Mouse (Mus musculus) brain, embryonic 14.5 days (tissue): Measurements from ENCODE around the gene Ankrd12. TPM values are rescaled to one million over a fixed set of nuclear protein-coding genes. Genes with fewer than 3 reads are reported as not detected.
A peak's percentile ranks its signal among the peaks of the same experiment; 100 is the strongest.

ENCODE experiments used
- DNase-seq: peaks from one replicate; pipeline ENCODE4 v3.0.0-alpha.2; 2011; ENCODE audit warnings: low read depth
- CTCF ChIP-seq: fragments of 200-500 bp; IDR thresholded peaks from 2 replicates; pipeline ENCODE4 v1.5.1; 2012; ENCODE audit warnings: inconsistent platforms, mild to moderate bottlenecking, moderate library complexity, borderline replicate concordance; ENCODE audit not compliant: insufficient read depth, insufficient read length; ENCODE audit errors: extremely low read depth
- POLR2A ChIP-seq: fragments of 200-500 bp; IDR thresholded peaks from 2 replicates; pipeline ENCODE4 v1.6.1; 2012; ENCODE audit warnings: mild to moderate bottlenecking, inconsistent platforms, borderline replicate concordance; ENCODE audit not compliant: poor library complexity, insufficient read depth, insufficient read length, severe bottlenecking; ENCODE audit errors: extremely low read depth
- polyA plus RNA-seq: library from polyadenylated mRNA; depleted of rRNA; stranded (reverse); fragments of >200 nt; gene quantifications from 2 replicates; pipeline ENCODE4 v1.2.3, GENCODE M21; 2012

Ankrd12 gene
- polyA plus RNA-seq, 1 experiment: 28.3 TPM

DNA sequence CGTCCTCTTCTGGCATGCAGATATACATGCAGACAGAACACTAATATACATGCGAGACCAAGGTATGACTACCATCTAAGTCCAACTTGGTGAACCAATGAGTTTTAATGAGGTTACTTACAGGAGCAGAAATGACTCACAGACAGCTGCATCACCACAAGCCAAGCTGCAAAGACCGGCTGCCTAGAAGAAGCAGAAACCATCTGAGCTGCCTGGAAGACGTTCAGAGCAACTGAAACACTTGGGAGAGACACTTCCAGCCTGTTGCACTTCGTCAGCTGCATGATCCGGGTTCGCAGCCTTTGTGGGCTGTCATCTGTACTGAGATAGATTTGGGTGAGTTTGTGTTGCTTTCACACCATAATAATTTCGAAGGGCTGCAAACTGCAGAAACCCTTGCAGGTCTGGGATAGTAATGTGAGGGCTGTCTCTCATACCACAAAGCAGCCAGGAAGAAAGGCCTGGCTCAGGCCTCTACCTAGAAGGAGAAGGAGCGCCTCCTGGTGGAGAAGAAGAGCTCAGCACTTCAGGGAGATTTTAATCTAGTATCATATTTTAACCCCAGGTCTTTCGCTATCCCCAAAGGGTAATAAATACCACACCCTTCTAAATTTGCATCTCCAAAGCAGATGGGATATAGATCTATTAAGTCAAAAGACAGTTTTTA lies 29.8 kb upstream of the Ankrd12 start:
- peak; percentile 79 for DNase-seq
- TF ChIP-seq POLR2A (no peak), CTCF (peak; percentile 85)

DNA sequence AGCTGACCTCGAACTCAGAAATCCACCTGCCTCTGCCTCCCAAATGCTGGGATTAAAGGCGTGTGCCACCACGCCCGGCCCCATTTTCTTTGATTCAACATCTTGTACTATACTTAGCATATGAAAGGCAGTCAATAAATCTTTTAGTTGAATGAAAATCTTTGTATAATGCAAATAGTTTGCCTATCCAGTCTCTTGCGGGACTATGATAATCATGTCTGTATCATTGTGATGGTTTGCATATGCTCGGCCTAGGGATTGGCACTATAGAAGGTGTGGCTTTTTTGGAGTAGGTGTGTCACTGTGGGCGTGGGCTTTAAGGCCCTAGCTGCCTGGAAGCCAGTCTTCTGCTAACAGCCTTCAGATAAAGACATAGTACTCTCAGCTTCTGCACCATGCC lies 27.2 kb upstream of the Ankrd12 start:
- TF ChIP-seq POLR2A: no peak
- TF ChIP-seq CTCF: no peak
- no peak for DNase-seq

DNA sequence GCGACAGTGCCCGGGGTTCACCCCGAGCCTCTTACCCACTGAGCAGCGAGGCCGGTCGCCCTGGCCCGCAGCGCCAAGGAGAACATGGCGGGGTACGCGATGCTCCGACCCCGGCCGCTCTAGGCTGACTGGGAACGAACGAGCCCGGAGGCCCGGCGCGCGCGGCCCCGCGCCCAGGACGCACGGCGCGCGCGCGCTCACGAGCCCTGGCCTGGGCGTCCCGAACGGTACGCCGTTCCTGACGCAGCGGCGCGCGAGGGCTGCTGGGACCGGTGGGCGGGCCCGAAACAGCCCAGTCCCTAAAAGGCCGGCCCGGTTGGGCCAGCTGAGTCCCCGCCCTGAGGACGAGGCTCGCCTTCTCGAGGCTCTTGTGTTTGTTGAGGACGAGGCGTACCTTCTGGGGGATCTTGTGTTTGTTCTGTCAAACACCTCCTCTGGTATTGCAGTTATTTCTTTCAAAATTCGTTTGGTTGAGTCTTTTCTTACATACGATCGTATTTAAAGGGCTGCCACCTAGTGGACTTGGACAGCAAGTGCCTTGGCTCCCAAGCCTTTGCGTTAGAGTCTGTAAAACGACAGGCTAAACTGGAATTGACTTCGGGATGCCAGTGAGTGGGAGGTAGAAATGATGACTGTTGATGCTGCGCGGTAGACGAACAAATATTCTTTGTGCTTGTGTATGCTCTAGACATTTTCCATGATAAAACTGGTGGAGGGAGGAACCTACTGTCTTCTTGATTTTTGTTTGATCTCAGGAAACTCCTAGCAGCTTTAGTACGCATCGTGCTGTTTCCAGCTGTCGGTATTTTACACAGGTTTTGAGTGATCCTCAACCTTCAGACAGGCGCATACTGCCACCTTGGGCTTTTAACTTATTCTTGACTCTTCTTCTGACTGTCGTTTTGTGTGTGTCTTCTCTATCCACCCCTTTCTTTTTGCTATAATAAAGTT lies 24.8 kb upstream of the Ankrd12 start, which contains the start of gene Ndufv2:
Gene Ndufv2, minus strand, starts transcription at position 180 of the 951 bp plus-strand sequence.
- DNase-seq: peak; percentile 99
- TF ChIP-seq CTCF: peak; percentile 72; the same call in 1 of the 2 replicates
- peak; percentile 38; the same call in 1 of the 2 replicates for TF ChIP-seq POLR2A

DNA sequence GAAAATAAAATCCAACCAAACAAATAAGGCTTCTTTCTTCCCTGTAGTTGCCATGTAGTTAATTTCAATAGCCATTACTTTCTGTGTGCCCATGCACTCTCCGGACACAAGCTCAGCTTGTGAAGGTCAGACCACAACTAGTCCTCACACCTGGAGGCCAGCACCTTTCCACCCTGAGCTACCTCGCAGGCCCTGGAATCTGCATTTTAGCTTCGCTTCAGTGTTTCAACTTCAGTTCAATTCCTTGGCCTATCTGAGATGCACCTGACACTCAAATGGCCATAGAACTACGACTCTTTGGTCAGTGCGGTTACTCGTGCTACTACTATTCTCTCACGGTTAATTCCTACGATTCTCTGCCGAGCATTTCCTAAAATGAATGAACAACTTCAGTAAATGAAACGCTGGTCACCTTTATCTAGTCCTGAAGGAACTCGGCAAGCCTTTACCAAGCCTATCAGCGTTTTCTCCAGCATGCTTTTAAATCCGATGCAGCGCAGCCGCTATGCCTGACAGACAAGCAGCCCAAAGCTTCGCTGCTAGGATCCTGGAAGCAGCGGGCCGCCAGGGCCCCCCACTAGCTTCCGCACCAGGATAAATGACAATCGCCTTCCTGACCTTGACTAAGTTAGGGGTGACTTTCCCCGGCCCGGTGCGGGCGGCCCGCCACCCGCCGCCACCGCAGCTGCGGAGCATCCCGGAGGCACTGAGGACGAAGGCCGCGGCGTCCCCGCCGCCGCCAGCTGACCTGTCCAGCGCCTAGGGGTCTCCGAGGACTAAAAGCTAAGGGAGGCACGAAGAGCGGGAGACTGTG lies 23.9 kb upstream of the Ankrd12 start:
- peak; percentile 67 for DNase-seq
- TF ChIP-seq CTCF (no peak), POLR2A (no peak)

DNA sequence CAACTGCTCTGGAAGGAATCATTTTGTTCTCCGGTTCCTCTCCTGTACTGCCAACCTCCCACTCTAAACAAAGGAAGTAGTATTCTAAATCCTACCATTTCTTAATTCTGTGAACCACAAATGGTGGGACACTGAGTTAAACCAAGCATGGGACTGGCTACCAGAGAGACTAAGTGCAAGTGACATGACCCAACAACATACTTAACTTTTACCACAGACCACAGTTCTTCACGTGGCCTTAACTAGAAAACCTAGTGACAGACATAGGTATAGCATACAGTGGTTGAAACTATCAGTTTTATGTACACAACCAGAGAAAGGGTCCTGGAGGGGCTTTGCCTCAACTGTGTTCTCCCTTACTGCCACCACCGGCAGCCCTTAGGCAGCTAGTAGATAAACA lies 15.8 kb upstream of the Ankrd12 start:
- TF ChIP-seq POLR2A: no peak
- no peak for DNase-seq

DNA sequence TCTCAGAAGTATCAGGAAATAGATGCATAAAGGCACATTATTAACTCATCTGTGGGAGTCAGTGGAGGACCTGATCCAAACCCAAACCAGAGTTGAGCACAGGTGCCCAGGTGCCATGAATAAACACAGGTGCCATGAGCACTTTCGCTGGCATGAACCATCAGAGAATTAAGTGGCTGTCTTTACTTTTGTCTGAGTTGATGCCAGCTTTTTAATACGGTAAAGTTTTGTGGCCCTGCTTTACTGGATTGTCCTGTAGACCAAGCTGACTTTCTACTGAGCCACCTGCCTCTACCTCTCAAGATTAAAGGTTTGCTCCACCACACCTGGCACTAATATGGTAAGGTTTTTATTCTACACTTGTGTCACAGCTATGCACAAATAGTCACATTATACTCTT lies 15.2 kb upstream of the Ankrd12 start:
- DNase-seq: no peak
- no peak for TF ChIP-seq CTCF
- no peak for TF ChIP-seq POLR2A

DNA sequence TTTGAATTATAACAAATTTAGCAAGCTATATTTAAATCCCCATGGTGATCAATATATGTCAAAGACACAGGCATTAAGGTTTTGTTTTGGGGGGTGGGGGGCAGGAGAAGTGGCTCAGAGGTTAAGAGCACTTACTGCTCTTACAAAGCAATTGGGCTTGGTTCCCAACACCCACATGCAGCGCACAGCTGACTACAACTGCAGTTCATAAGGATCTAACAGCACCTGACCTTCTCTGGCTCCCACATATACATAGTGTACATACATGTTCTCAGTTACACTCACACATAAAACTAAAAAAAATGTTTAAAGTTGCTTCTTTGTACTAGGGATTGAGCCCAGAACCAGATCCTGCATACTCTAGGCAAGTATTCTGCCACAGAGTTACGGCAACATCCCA lies 14.5 kb upstream of the Ankrd12 start:
- DNase-seq: no peak
- TF ChIP-seq CTCF (no peak), POLR2A (no peak)

DNA sequence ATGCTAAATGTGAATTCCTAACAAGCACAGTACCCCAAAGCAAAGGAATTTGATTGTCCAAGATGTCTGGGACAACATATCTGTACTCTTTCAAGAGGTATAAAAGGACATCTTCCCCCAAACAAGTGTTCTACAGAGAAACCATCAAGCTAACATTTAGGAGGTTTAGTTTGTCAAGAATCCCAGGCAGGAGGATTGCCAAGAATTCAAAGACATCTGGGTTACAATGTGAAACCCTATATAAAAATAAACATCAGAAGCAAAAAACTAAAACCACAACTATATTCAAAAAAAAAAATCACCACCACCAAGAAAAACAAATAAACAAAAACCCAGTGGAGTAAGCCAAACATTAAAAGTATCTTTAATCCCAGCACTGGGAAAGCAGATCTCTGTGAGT lies 13.4 kb upstream of the Ankrd12 start:
- DNase-seq: no peak
- TF ChIP-seq CTCF: no peak
- TF ChIP-seq POLR2A: no peak

DNA sequence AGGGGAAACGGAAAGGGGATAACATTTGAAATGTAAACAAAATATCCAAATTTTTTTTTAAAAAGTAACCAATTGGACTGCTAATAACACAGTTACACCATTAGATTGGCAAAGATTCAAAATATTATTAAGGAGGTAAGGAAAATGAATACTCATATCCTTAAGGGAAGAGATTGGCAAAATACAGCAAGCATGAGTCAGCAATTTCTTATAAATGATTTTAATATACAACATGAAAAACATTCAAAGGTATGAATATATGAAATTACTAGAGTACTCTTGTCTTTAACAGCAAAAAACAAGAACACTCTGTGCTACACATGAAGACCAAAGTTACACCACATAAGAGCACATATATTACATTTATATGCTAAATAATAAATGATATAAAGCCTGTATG lies 8.1 kb upstream of the Ankrd12 start:
- DNase-seq: no peak
- TF ChIP-seq CTCF (no peak), POLR2A (no peak)

DNA sequence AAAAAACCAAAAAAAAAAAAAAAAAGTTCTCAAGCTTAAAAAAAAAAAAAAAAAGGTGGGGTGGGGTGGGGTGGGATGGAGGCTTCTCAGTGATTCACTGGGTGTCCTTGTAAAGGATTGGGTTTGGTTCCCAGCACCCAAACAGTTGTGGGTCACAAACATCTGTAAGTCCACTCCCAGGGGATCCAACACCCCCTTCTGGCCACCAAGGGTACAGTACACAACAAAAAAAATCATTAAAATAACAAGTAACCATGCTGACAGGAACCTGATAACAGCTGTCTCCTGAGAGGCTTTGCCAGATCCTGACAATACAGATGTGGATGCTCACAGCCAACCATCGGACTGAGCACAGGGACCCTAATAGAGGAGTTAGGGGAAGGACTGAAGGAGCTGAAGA lies 7.6 kb upstream of the Ankrd12 start:
- TF ChIP-seq POLR2A (no peak), CTCF (no peak)
- no peak for DNase-seq

DNA sequence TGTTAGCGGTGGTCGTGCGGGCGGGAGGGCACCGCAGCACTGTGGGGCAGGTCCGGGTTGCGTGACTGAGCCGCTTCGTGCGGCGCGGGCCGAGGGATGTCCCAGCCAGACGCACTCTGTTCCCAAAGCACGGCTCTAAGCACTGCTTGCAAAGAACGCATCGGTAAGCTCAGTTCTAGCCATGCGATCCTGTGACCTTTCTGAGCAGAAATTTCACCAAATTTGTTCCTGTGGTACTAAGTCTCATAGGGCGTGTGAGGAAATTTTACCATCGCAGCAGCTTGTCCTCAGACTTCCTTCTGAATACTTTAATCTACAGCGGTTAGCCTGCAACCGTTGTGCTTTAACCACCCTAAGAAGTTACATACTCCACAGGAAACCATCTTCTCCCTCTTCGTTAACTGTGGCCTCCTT lies 555 bp upstream of the Ankrd12 start:
- TF ChIP-seq CTCF: no peak
- TF ChIP-seq POLR2A: no peak
- no peak for DNase-seq
